Mouse (Mus musculus): Measurements from ENCODE around the gene Lnx2. TPM values are rescaled to one million over a fixed set of nuclear protein-coding genes. Genes with fewer than 3 reads are reported as not detected.

The Lnx2 gene
- total and polyA plus RNA-seq, 3 experiments, result 20.3 to 30.1 (median 22.9) TPM

DNA sequence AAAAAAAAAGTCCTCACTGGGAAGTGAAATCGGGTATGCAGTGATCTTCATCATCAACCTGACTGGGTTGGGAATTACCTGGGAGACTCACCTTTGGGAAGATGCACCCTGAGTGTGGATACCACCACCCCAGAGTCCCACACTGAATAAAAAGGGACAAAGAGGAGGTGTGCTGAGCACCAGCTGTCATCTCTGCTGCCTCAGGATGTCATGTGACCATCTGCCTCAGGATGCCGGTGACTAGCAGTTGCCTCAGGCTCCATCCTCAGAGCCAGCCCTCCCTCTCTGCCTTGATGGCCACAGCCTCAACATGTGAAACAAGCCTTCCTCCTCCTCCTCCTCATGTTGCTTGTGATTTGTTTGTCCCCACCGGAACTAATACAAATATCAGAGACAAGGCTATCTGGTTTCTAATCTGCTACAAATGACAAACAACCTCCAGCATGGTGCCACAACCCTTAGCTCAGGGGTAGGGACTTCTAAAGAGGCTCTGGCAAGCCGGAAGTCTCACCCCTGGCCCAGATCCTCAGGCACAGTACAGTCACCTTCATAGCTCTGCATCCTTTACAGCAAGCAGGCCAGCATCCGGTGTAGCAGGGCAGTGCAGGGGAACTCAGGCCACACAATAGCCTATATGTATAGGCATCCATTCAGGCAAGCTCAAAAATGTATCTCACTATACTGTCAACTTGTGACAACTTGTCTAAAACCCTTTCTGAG, 54.7 kb downstream of the Lnx2 start:
- in situ Hi-C loops (cut with MboI; ENCODE audit: low pct_ligation_motif_present, low pct_unique_long_range_greater_than_20kb, low sequenced_read_pairs), result no loop called here
- Histone ChIP-seq H3K4me2 (ENCODE audit: insufficient read depth, low read depth, poor library complexity, severe bottlenecking) (no peak overlapping the region), H3K36me3 (replicated peaks in 1 of 2; ENCODE audit: control insufficient read depth in 1 of 2, insufficient read depth in 1 of 2, low read length in 1 of 2) (peaks cover 81 to 96% of the 10 kb centered on the region in 2 experiments)

DNA sequence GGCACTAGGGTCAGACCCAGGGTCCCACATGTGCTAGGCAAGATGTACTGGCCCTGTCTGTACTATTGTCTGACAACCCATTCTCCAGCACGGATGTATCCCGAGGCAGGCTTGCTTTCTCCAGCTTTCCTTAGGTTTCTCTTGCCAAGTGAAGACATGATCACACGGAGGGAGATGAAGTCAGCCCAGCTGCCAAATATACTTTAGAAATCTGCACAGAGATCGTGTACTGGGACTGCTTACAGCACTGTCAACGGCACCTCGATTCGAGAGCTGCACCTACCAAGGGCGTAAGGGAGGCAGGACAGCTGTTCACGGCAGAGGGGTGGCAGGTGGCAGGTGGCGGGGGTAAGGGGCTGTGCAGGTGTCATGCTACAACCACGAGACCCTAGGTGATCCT, 55.8 kb downstream of the Lnx2 start:
- dilution Hi-C loops (cut with MboI; ENCODE audit: extremely low pct_ligation_motif_present, extremely low pct_unique_long_range_greater_than_20kb, low sequenced_read_pairs), result no loop called here
- DNase-seq (ENCODE audit: extremely low read depth), result no peak
- H3K36me3 ChIP-seq (replicated peaks in 1 of 2; ENCODE audit: control insufficient read depth in 1 of 2, insufficient read depth in 1 of 2, low read length in 1 of 2), result peaks cover 80 to 93% of the 10 kb centered on the region in 2 experiments

More for the DNA sequence above, 54.7 kb downstream of the Lnx2 start:
- dilution Hi-C loops (cut with MboI; ENCODE audit: extremely low pct_ligation_motif_present, extremely low pct_unique_long_range_greater_than_20kb, low sequenced_read_pairs), result no loop called here
- Histone ChIP-seq H3K27ac (ENCODE audit: insufficient read depth, low read depth) (no peak overlapping the region), H3K9me3 (replicated peaks; ENCODE audit: low read length) (no peaks in the 10 kb centered on the region), H3K79me2 (replicated peaks; ENCODE audit: control insufficient read depth, extremely low read depth, insufficient read depth, poor library complexity, severe bottlenecking) (no peaks in the 10 kb centered on the region), H3K9ac (ENCODE audit: insufficient read depth, low read depth) (no peak overlapping the region), H3K4me1 (ENCODE audit: control insufficient read depth in 1 of 2, insufficient read depth in 2 of 2) (no peaks in the 10 kb centered on the region), H3K27me3 (replicated peaks) (no peaks in the 10 kb centered on the region), H3K4me3 (replicated peaks in 1 of 3; ENCODE audit: low read depth in 2 of 3, low read length in 2 of 3, poor library complexity in 1 of 3) (no peak overlapping the region)
- TF ChIP-seq ETS1 (conservative IDR thresholded peaks at IDR 0.05; ENCODE audit: low read depth, low read length) (no peak), MEF2A (IDR thresholded peaks at IDR 0.05; ENCODE audit: borderline replicate concordance, low read depth, low read length) (no peak), MXI1 (IDR thresholded peaks at IDR 0.05; ENCODE audit: low read depth, low read length) (no peak), NELFE (IDR thresholded peaks at IDR 0.05; ENCODE audit: low read depth, low read length) (no peak), RCOR1 (conservative IDR thresholded peaks at IDR 0.05; ENCODE audit: low read depth, low read length) (no peak), E2F4 (IDR thresholded peaks at IDR 0.05; ENCODE audit: insufficient replicate concordance, low read depth, low read length) (no peak), JUND (conservative IDR thresholded peaks at IDR 0.05; ENCODE audit: low read depth, low read length) (no peak), ZMIZ1 (IDR thresholded peaks at IDR 0.05; ENCODE audit: low read depth, low read length) (no peak), EP300 (IDR thresholded peaks at IDR 0.05; ENCODE audit: low read length) (no peak), HCFC1 (IDR thresholded peaks at IDR 0.05; ENCODE audit: low read depth, low read length) (no peak), ZNF384 (IDR thresholded peaks at IDR 0.05; ENCODE audit: low read depth, low read length) (no peak)
- no peak for DNase-seq (ENCODE audit: extremely low read depth)

More for the DNA sequence above, 55.8 kb downstream of the Lnx2 start:
- in situ Hi-C loops (cut with MboI; ENCODE audit: low pct_ligation_motif_present, low pct_unique_long_range_greater_than_20kb, low sequenced_read_pairs), result no loop called here
- no peak for TF ChIP-seq GABPA (IDR thresholded peaks at IDR 0.05; ENCODE audit: insufficient replicate concordance, low read depth, low read length)
- no peak for TF ChIP-seq MEF2A (IDR thresholded peaks at IDR 0.05; ENCODE audit: borderline replicate concordance, low read depth, low read length)
- no peak for TF ChIP-seq E2F4 (IDR thresholded peaks at IDR 0.05; ENCODE audit: insufficient replicate concordance, low read depth, low read length)
- TF ChIP-seq PAX5 (IDR thresholded peaks at IDR 0.05; ENCODE audit: low read length), result no peak
- TF ChIP-seq TCF12 (IDR thresholded peaks at IDR 0.05; ENCODE audit: low read depth, low read length), result no peak
- no peak for TF ChIP-seq POLR2AphosphoS2 (IDR thresholded peaks at IDR 0.05; ENCODE audit: low read depth, low read length)
- TF ChIP-seq ELF1 (IDR thresholded peaks at IDR 0.05; ENCODE audit: low read depth, low read length), result no peak
- no peak for TF ChIP-seq ZKSCAN1 (IDR thresholded peaks at IDR 0.05; ENCODE audit: borderline replicate concordance, low read depth, low read length)
- TF ChIP-seq MAX (IDR thresholded peaks at IDR 0.05; ENCODE audit: low read length), result no peak
- no peak for TF ChIP-seq CHD1 (IDR thresholded peaks at IDR 0.05; ENCODE audit: low read depth, low read length)
- no peak for TF ChIP-seq BHLHE40 (IDR thresholded peaks at IDR 0.05; ENCODE audit: low read depth, low read length)
- TF ChIP-seq ZMIZ1 (IDR thresholded peaks at IDR 0.05; ENCODE audit: low read depth, low read length), result no peak
- TF ChIP-seq MXI1 (IDR thresholded peaks at IDR 0.05; ENCODE audit: low read depth, low read length), result no peak
- TF ChIP-seq MAZ (IDR thresholded peaks at IDR 0.05; ENCODE audit: low read depth, low read length), result no peak
- TF ChIP-seq MAFK (IDR thresholded peaks at IDR 0.05; ENCODE audit: insufficient replicate concordance, low read length), result no peak
- no peak for TF ChIP-seq ZNF384 (IDR thresholded peaks at IDR 0.05; ENCODE audit: low read depth, low read length)
- no peak for TF ChIP-seq POLR2A (IDR thresholded peaks at IDR 0.05; ENCODE audit: low read depth, low read length)
- no peak for TF ChIP-seq SMC3 (IDR thresholded peaks at IDR 0.05; ENCODE audit: low read depth, low read length)
- TF ChIP-seq HCFC1 (IDR thresholded peaks at IDR 0.05; ENCODE audit: low read depth, low read length), result no peak
- TF ChIP-seq IRF4 (IDR thresholded peaks at IDR 0.05; ENCODE audit: low read depth, low read length), result no peak
- Histone ChIP-seq H3K79me2 (replicated peaks; ENCODE audit: control insufficient read depth, extremely low read depth, insufficient read depth, poor library complexity, severe bottlenecking) (no peaks in the 10 kb centered on the region), H3K9me3 (replicated peaks; ENCODE audit: low read length) (no peaks in the 10 kb centered on the region), H3K27ac (ENCODE audit: insufficient read depth, low read depth) (no peak overlapping the region), H3K4me2 (ENCODE audit: insufficient read depth, low read depth, poor library complexity, severe bottlenecking) (no peak overlapping the region), H3K27me3 (replicated peaks) (no peaks in the 10 kb centered on the region), H3K4me3 (replicated peaks in 1 of 3; ENCODE audit: low read depth in 2 of 3, low read length in 2 of 3, poor library complexity in 1 of 3) (no peak overlapping the region), H3K4me1 (ENCODE audit: control insufficient read depth in 1 of 2, insufficient read depth in 2 of 2) (no peaks in the 10 kb centered on the region), H3K9ac (ENCODE audit: insufficient read depth, low read depth) (no peak overlapping the region)
